Mouse (Mus musculus) limb, embryonic 15.5 days (tissue): ENCODE measurements around the gene Fbxo28. TPM values are rescaled to one million over a fixed set of nuclear protein-coding genes. Genes with fewer than 3 reads are reported as not detected.
A peak's percentile ranks its signal among the peaks of the same experiment; 100 is the strongest.

Source experiments
- ATAC-seq: fragments of 200-750 bp; cut with Nextera tagmentation; 2 replicates; pipeline ENCODE4 v1.8.0; 2017; ENCODE audit warnings: low read depth, moderate TSS enrichment; ENCODE audit not compliant: insufficient number of reproducible peaks, low FRiP score, low TSS enrichment
- H3K27ac ChIP-seq: fragments of 300-500 bp; sonication (generic); 2 replicates; pipeline ENCODE4 v1.5.1; 2015; ENCODE audit warnings: moderate library complexity, mild to moderate bottlenecking, inconsistent platforms
- H3K27me3 ChIP-seq: fragments of 300-500 bp; sonication (generic); 2 replicates; pipeline ENCODE4 v1.6.1; 2015; ENCODE audit warnings: inconsistent platforms
- H3K36me3 ChIP-seq: fragments of 300-500 bp; sonication (generic); 2 replicates; pipeline ENCODE4 v1.6.1; 2015; ENCODE audit warnings: inconsistent platforms
- H3K4me1 ChIP-seq: fragments of 300-500 bp; sonication (generic); 2 replicates; pipeline ENCODE4 v1.6.1; 2015; ENCODE audit warnings: inconsistent platforms
- H3K4me2 ChIP-seq: fragments of 300-500 bp; sonication (generic); 2 replicates; pipeline ENCODE4 v1.6.1; 2015; ENCODE audit warnings: mild to moderate bottlenecking, inconsistent platforms
- H3K4me3 ChIP-seq: fragments of 300-500 bp; sonication (generic); 2 replicates; pipeline ENCODE4 v1.5.1; 2015; ENCODE audit warnings: mild to moderate bottlenecking, inconsistent platforms
- H3K9ac ChIP-seq: fragments of 300-500 bp; sonication (generic); 2 replicates; pipeline ENCODE4 v1.6.1; 2015; ENCODE audit warnings: inconsistent platforms
- H3K9me3 ChIP-seq: fragments of 300-500 bp; sonication (generic); 2 replicates; pipeline ENCODE4 v1.6.1; 2016; ENCODE audit warnings: inconsistent platforms
- WGBS: fragments of 180-500 bp; shearing (Covaris S2); methylation state at CpG from one replicate; pipeline ENCODE4 v1.1.7; 2015; 5-methylcytosine and 5-hydroxymethylcytosine counted together
- polyA plus RNA-seq: library from polyadenylated mRNA; unstranded; fragments of >200 nt; fragmentation: Nextera tagmentation; extraction: Ambion mirVana; gene quantifications from 2 replicates; pipeline ENCODE4 v1.2.1, GENCODE M21; 2015

The Fbxo28 gene
- 15.8 and 19.3 TPM in 2 replicates for polyA plus RNA-seq

DNA sequence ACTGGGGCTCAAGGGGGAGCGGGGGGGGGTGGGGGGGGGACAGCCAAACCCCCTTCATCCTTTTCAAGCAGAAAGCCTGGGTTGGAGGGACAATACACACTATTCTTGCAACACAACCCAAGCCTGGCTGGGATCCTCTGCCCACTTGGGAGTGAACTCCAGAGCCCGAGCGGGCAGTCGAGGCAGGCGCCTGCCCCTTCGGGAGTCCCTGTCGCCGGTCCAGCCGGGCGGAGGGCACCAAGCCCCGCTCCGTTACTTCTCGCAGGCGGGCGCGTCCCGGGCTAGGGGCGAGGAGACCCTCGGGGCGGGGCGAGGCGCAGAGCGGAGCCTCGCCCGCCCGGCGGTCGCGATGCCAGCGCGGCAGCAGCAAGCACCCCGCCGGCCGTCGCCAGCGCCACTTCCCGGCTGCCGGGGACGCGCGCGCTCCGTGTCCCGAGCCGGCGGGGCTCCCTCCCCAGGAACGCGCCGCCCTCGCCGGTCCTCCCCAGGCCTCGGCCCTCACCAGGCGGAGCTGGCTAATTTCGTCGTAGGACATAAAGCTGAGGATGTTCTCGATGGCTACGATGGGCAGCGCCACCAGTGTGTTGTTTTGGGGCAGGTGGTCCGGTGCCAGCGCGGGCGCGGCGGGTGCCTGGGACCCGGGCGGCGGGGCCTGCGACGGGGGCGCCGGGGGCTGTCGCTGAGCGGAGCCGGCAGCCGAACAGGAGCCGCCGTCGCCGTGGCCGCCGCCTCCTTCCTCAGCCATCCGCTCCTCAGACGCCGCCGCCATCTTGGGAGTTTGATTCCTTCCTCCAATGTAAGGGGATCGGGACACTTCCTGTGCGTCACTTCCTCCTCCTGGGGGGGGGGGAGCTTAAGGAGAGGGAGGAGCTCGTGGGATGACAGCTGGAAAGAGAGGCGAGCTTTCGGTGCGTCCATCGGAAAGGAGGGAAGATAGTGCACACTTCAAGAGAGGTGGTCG lies at the start of gene Fbxo28:
Gene Fbxo28 (minus strand): TSS at position 809 of the 961 bp plus-strand sequence.
- peak; percentile 92 for ATAC-seq
- Histone ChIP-seq H3K9ac (peak within 1 kb of the TSS; percentile 98), H3K36me3 (peaks cover 4% of the 10 kb centered on the region; the same call in 1 of the 2 replicates), H3K4me2 (peak within 1 kb of the TSS; percentile 67), H3K27me3 (no peaks in the 10 kb centered on the region), H3K27ac (peak within 1 kb of the TSS; percentile 91), H3K9me3 (no peaks in the 10 kb centered on the region), H3K4me1 (peaks cover 16% of the 10 kb centered on the region), H3K4me3 (peak within 1 kb of the TSS; percentile 99)
- under 1% methylated on average over 90 of the region's 93 CpGs for WGBS

DNA sequence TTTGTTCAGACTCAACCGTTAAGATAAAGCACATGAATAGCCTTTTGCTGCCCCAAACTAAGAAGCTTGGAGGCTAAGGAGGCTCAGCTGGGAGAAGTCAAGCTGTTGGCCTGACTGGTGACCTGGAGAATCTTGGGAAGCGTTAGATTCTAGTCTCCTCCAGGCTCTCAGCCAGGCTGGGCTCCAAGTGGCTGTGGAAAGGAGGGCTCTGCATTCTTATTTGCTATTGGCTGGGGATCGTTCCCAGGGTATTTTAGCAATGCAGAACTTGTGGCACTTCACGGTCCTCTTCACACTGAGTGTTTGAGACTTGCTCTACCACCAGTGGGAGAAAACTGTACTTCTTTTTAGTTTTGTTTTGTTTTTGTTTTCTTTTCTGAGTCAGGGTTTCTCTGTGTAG lies 47.3 kb upstream of the Fbxo28 start:
- no peak for ATAC-seq
- Histone ChIP-seq H3K4me1 (0 out of 2 replicates have a peak, but pooled peaks cover 4% of the 10 kb centered on the region), H3K4me2 (no peak overlapping the region), H3K36me3 (no peaks in the 10 kb centered on the region), H3K9me3 (no peaks in the 10 kb centered on the region), H3K4me3 (no peak overlapping the region), H3K27ac (no peak overlapping the region), H3K9ac (no peak overlapping the region), H3K27me3 (no peaks in the 10 kb centered on the region)
- WGBS = 62% methylated on average over 4 of the region's 4 CpGs

- H3K27me3 ChIP-seq = no peaks in the 10 kb centered on the region
- no peak for ATAC-seq
- no peak overlapping the region for H3K27ac ChIP-seq
- no peak overlapping the region for H3K4me3 ChIP-seq
- H3K4me1 ChIP-seq = 0 out of 2 replicates have a peak, but pooled peaks cover 4% of the 10 kb centered on the region
- 85% methylated on average over 8 of the region's 8 CpGs for WGBS
- no peak overlapping the region for H3K9ac ChIP-seq
- H3K36me3 ChIP-seq = no peaks in the 10 kb centered on the region
- H3K4me2 ChIP-seq = no peak overlapping the region
- H3K9me3 ChIP-seq = no peaks in the 10 kb centered on the region
Measured at GRCm38 (mm10) chr1:182386449-182386848, 45.0 kb upstream of the Fbxo28 start.

DNA sequence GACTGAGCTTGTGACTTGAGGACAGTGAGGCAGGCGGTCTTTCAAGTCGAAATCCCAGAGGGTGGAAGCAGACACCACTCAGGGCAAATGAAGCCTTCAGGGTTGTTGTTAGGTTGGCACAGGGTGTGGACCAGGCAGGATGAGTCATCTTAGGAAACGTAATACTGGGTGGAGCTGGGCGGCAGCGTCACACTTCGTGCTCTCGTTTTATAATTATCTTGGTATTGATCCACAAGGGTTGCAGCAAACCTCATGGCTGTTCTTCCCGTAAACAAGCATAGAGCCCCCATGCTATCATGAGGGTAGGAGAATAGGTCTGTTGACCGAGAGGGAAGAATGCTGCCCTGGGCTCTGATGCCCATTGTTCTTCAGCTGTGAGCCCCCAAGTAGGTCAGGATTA lies 41.7 kb upstream of the Fbxo28 start:
- Histone ChIP-seq H3K27me3 (no peaks in the 10 kb centered on the region), H3K4me3 (no peak overlapping the region), H3K27ac (no peak overlapping the region), H3K4me2 (no peak overlapping the region), H3K9me3 (no peaks in the 10 kb centered on the region), H3K9ac (no peak overlapping the region), H3K4me1 (no peaks in the 10 kb centered on the region), H3K36me3 (no peaks in the 10 kb centered on the region)
- WGBS = 72% methylated on average over 9 of the region's 9 CpGs
- no peak for ATAC-seq

DNA sequence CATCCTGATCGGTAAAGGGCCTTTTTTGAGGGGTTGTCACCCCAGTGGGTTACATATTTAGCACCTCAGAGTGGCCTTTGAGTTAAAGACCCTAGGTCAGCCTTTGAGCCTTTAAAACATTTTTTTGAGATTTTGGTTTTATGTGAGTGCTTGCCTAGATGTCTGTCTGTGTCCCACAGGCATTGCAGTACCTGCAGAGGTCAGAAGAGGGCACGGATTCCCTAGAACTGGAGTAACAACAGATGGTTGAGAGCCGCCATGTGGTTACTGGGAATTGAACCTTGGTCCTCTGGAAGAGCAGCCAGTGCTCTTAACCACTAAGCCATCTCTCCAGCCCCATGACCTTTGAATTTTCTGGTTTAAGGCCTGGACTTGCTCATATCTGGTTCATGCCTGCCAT lies 39.9 kb upstream of the Fbxo28 start:
- WGBS = 73% methylated on average over 3 of the region's 3 CpGs
- Histone ChIP-seq H3K27ac (no peak overlapping the region), H3K4me2 (no peak overlapping the region), H3K27me3 (no peaks in the 10 kb centered on the region), H3K9me3 (no peaks in the 10 kb centered on the region), H3K9ac (no peak overlapping the region), H3K36me3 (no peaks in the 10 kb centered on the region), H3K4me3 (no peak overlapping the region), H3K4me1 (no peaks in the 10 kb centered on the region)
- no peak for ATAC-seq

DNA sequence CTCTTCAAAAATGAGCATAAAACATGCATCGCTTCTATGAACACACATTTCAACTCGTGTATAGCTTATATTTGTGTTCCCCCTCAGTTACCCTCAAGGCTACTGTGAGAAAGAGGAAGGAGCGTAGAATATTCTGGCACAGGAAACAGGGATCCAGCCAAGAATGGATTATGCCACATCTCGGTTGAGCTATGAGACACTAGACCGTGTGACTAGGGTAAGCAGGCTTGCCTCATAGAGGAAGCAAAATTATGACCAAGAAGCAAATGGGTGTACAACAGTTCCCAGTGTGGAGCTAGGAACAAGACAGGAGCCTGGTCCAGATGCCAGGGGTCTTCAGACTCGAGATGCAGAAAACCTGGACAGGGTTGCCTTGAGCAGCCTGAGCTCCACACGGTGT lies 39.3 kb upstream of the Fbxo28 start:
- Histone ChIP-seq H3K27me3 (no peaks in the 10 kb centered on the region), H3K4me2 (no peak overlapping the region), H3K9me3 (no peaks in the 10 kb centered on the region), H3K9ac (no peak overlapping the region), H3K27ac (no peak overlapping the region), H3K4me1 (no peaks in the 10 kb centered on the region), H3K36me3 (no peaks in the 10 kb centered on the region), H3K4me3 (no peak overlapping the region)
- no peak for ATAC-seq
- 76% methylated on average over 7 of the region's 7 CpGs for WGBS

GRCm38 (mm10) chr1:182378876-182379275 lies 37.4 kb upstream of the Fbxo28 start:
- Histone ChIP-seq H3K4me3 (no peak overlapping the region), H3K9me3 (no peaks in the 10 kb centered on the region), H3K9ac (no peak overlapping the region), H3K36me3 (no peaks in the 10 kb centered on the region), H3K27me3 (no peaks in the 10 kb centered on the region), H3K27ac (no peak overlapping the region), H3K4me1 (no peaks in the 10 kb centered on the region), H3K4me2 (no peak overlapping the region)
- 75% methylated on average over 7 of the region's 7 CpGs for WGBS
- no peak for ATAC-seq

GRCm38 (mm10) chr1:182378205-182378835 lies 36.9 kb upstream of the Fbxo28 start:
- no peak for ATAC-seq
- 78% methylated on average over 11 of the region's 11 CpGs for WGBS
- Histone ChIP-seq H3K27ac (no peak overlapping the region), H3K27me3 (no peaks in the 10 kb centered on the region), H3K9me3 (no peaks in the 10 kb centered on the region), H3K36me3 (no peaks in the 10 kb centered on the region), H3K9ac (no peak overlapping the region), H3K4me2 (no peak overlapping the region), H3K4me1 (no peaks in the 10 kb centered on the region), H3K4me3 (no peak overlapping the region)

- WGBS = 77% methylated on average over 6 of the region's 6 CpGs
- H3K4me2 ChIP-seq = no peak overlapping the region
- H3K27ac ChIP-seq = no peak overlapping the region
- H3K4me1 ChIP-seq = no peaks in the 10 kb centered on the region
- no peaks in the 10 kb centered on the region for H3K9me3 ChIP-seq
- H3K27me3 ChIP-seq = no peaks in the 10 kb centered on the region
- no peak overlapping the region for H3K4me3 ChIP-seq
- no peaks in the 10 kb centered on the region for H3K36me3 ChIP-seq
- no peak overlapping the region for H3K9ac ChIP-seq
- no peak for ATAC-seq
Measured at GRCm38 (mm10) chr1:182377519-182377918, 36.1 kb upstream of the Fbxo28 start.

GRCm38 (mm10) chr1:182376826-182377225 lies 35.4 kb upstream of the Fbxo28 start:
- no peaks in the 10 kb centered on the region for H3K27me3 ChIP-seq
- H3K4me1 ChIP-seq = no peaks in the 10 kb centered on the region
- ATAC-seq = no peak
- H3K9me3 ChIP-seq = no peaks in the 10 kb centered on the region
- H3K4me3 ChIP-seq = no peak overlapping the region
- H3K9ac ChIP-seq = no peak overlapping the region
- H3K36me3 ChIP-seq = no peaks in the 10 kb centered on the region
- 89% methylated on average over 7 of the region's 7 CpGs for WGBS
- no peak overlapping the region for H3K4me2 ChIP-seq
- H3K27ac ChIP-seq = no peak overlapping the region

- Histone ChIP-seq H3K4me2 (no peak overlapping the region), H3K9me3 (no peaks in the 10 kb centered on the region), H3K27ac (no peak overlapping the region), H3K27me3 (no peaks in the 10 kb centered on the region), H3K4me1 (no peaks in the 10 kb centered on the region), H3K36me3 (no peaks in the 10 kb centered on the region), H3K4me3 (no peak overlapping the region), H3K9ac (no peak overlapping the region)
- ATAC-seq = no peak
- 29% methylated on average over 8 of the region's 8 CpGs for WGBS
Measured at GRCm38 (mm10) chr1:182376221-182376620, 34.8 kb upstream of the Fbxo28 start.

DNA sequence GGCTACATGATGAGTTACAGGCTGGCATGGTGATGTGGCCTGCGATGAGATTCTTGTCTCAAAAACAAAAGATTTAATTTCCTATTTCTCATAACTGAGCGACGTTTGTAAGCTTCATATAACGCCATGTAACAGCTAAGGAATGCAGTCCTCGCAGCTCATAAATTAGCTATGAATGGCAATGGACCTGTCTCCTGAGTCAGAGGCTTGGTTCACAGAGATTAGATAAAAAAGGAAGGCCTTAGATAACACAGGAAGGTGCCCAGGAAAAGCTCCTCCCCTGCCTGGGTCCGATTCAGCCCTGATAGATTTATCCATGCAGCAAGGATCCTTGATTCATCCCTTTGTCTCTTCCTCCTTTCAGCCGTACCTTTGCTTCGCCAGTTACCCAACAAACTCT lies 30.5 kb upstream of the Fbxo28 start:
- no peaks in the 10 kb centered on the region for H3K27me3 ChIP-seq
- no peak overlapping the region for H3K4me2 ChIP-seq
- no peak overlapping the region for H3K9ac ChIP-seq
- H3K4me1 ChIP-seq = peaks cover 19% of the 10 kb centered on the region; the same call in 1 of the 2 replicates
- H3K36me3 ChIP-seq = no peaks in the 10 kb centered on the region
- no peak for ATAC-seq
- H3K9me3 ChIP-seq = no peaks in the 10 kb centered on the region
- no peak overlapping the region for H3K27ac ChIP-seq
- H3K4me3 ChIP-seq = no peak overlapping the region
- WGBS = 59% methylated on average over 8 of the region's 8 CpGs
